Mouse (Mus musculus) C2C12 (cell line): ENCODE measurements around the gene Tnnc2. TPM values are rescaled to one million over a fixed set of nuclear protein-coding genes. Genes with fewer than 3 reads are reported as not detected.

ENCODE experiments used
- H3K27me3 ChIP-seq: one replicate; pipeline ENCODE4 v1.6.1; 2011; ENCODE audit not compliant: control insufficient read depth, insufficient read depth, insufficient read length
- H3K36me3 ChIP-seq: one replicate; pipeline ENCODE4 v1.6.1; 2011; ENCODE audit not compliant: control insufficient read depth, insufficient read depth
- H3K4me3 ChIP-seq: one replicate; pipeline ENCODE4 v1.5.1; 2011; ENCODE audit warnings: mild to moderate bottlenecking, control low read depth; ENCODE audit not compliant: poor library complexity, insufficient read depth, severe bottlenecking
- H3K79me2 ChIP-seq: one replicate; pipeline ENCODE4 v1.6.1; 2011; ENCODE audit not compliant: control insufficient read depth, insufficient read depth
- H3K79me3 ChIP-seq: one replicate; pipeline ENCODE4 v1.6.1; 2011; ENCODE audit warnings: low read depth, control low read depth
- H3ac ChIP-seq: one replicate; pipeline ENCODE3; 2011; ENCODE audit warnings: low read depth; ENCODE audit not compliant: control insufficient read depth, insufficient read length
- CTCF ChIP-seq: IDR thresholded peaks from one replicate; pipeline ENCODE4 v1.5.1; 2011; ENCODE audit not compliant: control insufficient read depth, insufficient read depth, insufficient read length
- FOSL1 ChIP-seq: IDR thresholded peaks from one replicate; pipeline ENCODE4 v1.8.0; 2011; ENCODE audit warnings: mild to moderate bottlenecking, low read length; ENCODE audit not compliant: poor library complexity, insufficient read depth, severe bottlenecking
- MAX ChIP-seq: IDR thresholded peaks from one replicate; pipeline ENCODE4 v1.6.1; 2011; ENCODE audit warnings: mild to moderate bottlenecking, control low read depth
- MYOD1 ChIP-seq: IDR thresholded peaks from one replicate; pipeline ENCODE4 v1.6.1; 2011; ENCODE audit warnings: low read depth; ENCODE audit not compliant: control insufficient read depth, insufficient read length
- MYOG ChIP-seq: IDR thresholded peaks from one replicate; pipeline ENCODE4 v1.6.1; 2011; ENCODE audit not compliant: control insufficient read depth, insufficient read length; ENCODE audit errors: extremely low read depth
- USF1 ChIP-seq: IDR thresholded peaks from one replicate; pipeline ENCODE4 v1.6.1; 2011; ENCODE audit warnings: low read depth, mild to moderate bottlenecking, control low read depth, moderate library complexity
- polyA plus RNA-seq: library from polyadenylated mRNA; unstranded; fragments of >200 nt; fragmentation: generic; extraction: Trizol; gene quantifications from one replicate; pipeline ENCODE4 v1.2.1, GENCODE M21; 2012; ENCODE audit warnings: missing spikeins

Tnnc2 gene
- polyA plus RNA-seq, 1 experiment = 4.7 TPM

DNA sequence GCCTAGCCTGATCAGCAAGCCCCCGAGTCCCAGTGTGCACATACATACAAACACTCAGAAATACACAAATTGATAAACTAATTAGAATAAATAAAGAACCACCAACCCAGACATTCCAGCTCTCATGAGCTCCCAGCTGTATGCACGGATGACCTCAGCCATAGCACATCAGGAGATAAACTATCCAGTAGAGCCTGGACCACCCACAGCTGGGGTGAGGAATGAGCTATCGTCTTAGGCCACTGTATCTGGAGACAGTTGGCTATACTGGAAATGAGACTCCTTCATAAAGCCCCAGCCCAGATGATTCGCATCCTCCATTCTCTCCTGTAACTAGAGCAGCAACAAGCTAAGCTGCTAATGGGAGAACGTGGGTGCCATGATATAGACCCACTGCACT is 44.9 kb downstream of the Tnnc2 start:
- H3ac ChIP-seq = no peak overlapping the region
- TF ChIP-seq MYOG (no peak), MYOD1 (no peak), MAX (no peak), CTCF (no peak), FOSL1 (no peak), USF1 (no peak)

DNA sequence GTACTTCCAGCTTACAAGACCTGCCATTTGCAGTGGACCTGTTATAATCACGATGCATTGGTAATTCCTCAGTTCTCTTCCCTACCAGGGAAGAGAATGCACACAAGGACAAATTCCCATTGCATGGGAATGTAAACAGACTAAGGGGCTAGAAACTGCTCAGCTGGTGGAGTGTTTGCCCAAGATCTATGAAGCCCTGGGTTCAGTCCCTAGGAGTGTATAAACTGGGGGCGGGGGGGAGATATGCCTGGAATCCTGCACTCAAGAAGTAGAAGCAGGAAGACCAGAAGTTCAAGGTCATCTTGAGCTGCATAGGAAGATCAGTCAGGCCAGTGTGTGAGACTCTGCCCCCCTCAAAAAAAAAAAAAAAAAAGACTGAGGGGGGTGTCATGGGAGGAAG is 46.5 kb downstream of the Tnnc2 start:
- no peaks in the 10 kb centered on the region for H3K79me3 ChIP-seq
- no peak overlapping the region for H3ac ChIP-seq
- H3K36me3 ChIP-seq = no peaks in the 10 kb centered on the region
- no peak overlapping the region for H3K4me3 ChIP-seq
- no peak for TF ChIP-seq MYOG
- peaks cover 13% of the 10 kb centered on the region for H3K27me3 ChIP-seq
- H3K79me2 ChIP-seq = no peaks in the 10 kb centered on the region

More for the DNA sequence above, 44.9 kb downstream of the Tnnc2 start:
- H3K79me3 ChIP-seq = no peaks in the 10 kb centered on the region
- H3K79me2 ChIP-seq = no peaks in the 10 kb centered on the region
- peaks cover 8% of the 10 kb centered on the region for H3K27me3 ChIP-seq
- no peaks in the 10 kb centered on the region for H3K36me3 ChIP-seq
- no peak overlapping the region for H3K4me3 ChIP-seq

DNA sequence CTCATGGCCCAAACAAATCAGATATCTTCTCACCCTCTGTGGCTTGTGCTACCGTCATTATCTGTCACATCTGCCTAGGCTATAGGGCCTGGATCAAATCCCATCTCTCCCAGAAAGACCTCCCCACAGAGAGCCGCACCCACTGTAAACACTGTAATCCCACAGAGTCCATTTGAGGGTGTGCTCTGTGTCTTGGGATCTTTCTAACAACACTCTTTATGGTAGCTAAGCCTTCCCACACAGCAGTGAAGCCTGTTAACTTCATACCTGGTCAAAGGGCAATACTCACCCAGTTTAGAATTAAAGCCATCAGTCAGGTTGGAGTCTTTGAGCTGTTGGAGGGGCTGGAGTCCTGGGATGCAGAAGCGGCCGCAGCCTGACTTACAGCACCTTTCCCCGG is 48.0 kb downstream of the Tnnc2 start:
- H3K4me3 ChIP-seq = no peak overlapping the region
- no peak for TF ChIP-seq MYOG
- no peak for TF ChIP-seq MYOD1
- H3K36me3 ChIP-seq = no peaks in the 10 kb centered on the region
- H3ac ChIP-seq = no peak overlapping the region
- peaks cover 16% of the 10 kb centered on the region for H3K27me3 ChIP-seq
- no peaks in the 10 kb centered on the region for H3K79me3 ChIP-seq
- H3K79me2 ChIP-seq = no peaks in the 10 kb centered on the region

Other genes with a start within 250 kb of the Tnnc2 start
- not detected for gene Wfdc2, start 217.6 kb downstream of the Tnnc2 start, polyA plus RNA-seq
- gene Spint3, start 206.5 kb downstream of the Tnnc2 start, polyA plus RNA-seq = not detected
- gene Wfdc6a, start 194.5 kb downstream of the Tnnc2 start, polyA plus RNA-seq = not detected
- not detected for gene Eppin, start 186.4 kb downstream of the Tnnc2 start, polyA plus RNA-seq
- not detected for gene Wfdc6b, start 166.4 kb downstream of the Tnnc2 start, polyA plus RNA-seq
- not detected for gene Wfdc8, start 166.3 kb downstream of the Tnnc2 start, polyA plus RNA-seq
- gene Wfdc16, start 141.2 kb downstream of the Tnnc2 start, polyA plus RNA-seq = not detected
- gene Wfdc10, start 123.9 kb downstream of the Tnnc2 start, polyA plus RNA-seq = not detected
- gene Wfdc9, start 123.4 kb downstream of the Tnnc2 start, polyA plus RNA-seq = not detected
- gene Wfdc11, start 105.9 kb downstream of the Tnnc2 start, polyA plus RNA-seq = not detected
- gene Wfdc13, start 94.9 kb downstream of the Tnnc2 start, polyA plus RNA-seq = not detected
- not detected for gene Spint4, start 81.5 kb downstream of the Tnnc2 start, polyA plus RNA-seq
- gene Spint5, start 64.7 kb downstream of the Tnnc2 start, polyA plus RNA-seq = not detected
- 0.13 TPM for gene Wfdc3, start 34.0 kb downstream of the Tnnc2 start, polyA plus RNA-seq
- 47.3 TPM for gene Dnttip1, start 34.0 kb downstream of the Tnnc2 start, polyA plus RNA-seq
- 279 TPM for gene Ube2c, start 10.1 kb downstream of the Tnnc2 start, polyA plus RNA-seq
- gene Snx21, start 5.9 kb upstream of the Tnnc2 start, polyA plus RNA-seq = 19.5 TPM
- 20.5 TPM for gene Acot8, start 24.9 kb upstream of the Tnnc2 start, polyA plus RNA-seq
- gene Zswim3, start 25.1 kb upstream of the Tnnc2 start, polyA plus RNA-seq = 2.9 TPM
- 10.0 TPM for gene Zswim1, start 42.7 kb upstream of the Tnnc2 start, polyA plus RNA-seq
- not detected for gene Spata25, start 48.6 kb upstream of the Tnnc2 start, polyA plus RNA-seq
- gene Ctsa, start 52.9 kb upstream of the Tnnc2 start, polyA plus RNA-seq = 160 TPM
- 11.3 TPM for gene Neurl2, start 53.5 kb upstream of the Tnnc2 start, polyA plus RNA-seq
- gene Pltp, start 77.7 kb upstream of the Tnnc2 start, polyA plus RNA-seq = 13.3 TPM
- 46.5 TPM for gene Pcif1, start 99.3 kb upstream of the Tnnc2 start, polyA plus RNA-seq
- gene Zfp335, start 131.8 kb upstream of the Tnnc2 start, polyA plus RNA-seq = 11.7 TPM
- gene Mmp9, start 160.8 kb upstream of the Tnnc2 start, polyA plus RNA-seq = 1.1 TPM
- 0.12 TPM for gene Slc12a5, start 180.8 kb upstream of the Tnnc2 start, polyA plus RNA-seq